Mouse (Mus musculus) intestine, embryonic 16.5 days (tissue): ENCODE measurements around the gene Mast4. TPM values are rescaled to one million over a fixed set of nuclear protein-coding genes. Genes with fewer than 3 reads are reported as not detected.
"Not testable (repeated sequence)": the region's sequence is repeated elsewhere in the genome, so short reads cannot be mapped to it uniquely, and the experiment has no call there.

Experiments used
- ATAC-seq: fragments of 200-750 bp; cut with Nextera tagmentation; 2 replicates; pipeline ENCODE4 v1.8.0; 2017; ENCODE audit warnings: moderate TSS enrichment, moderate library complexity
- H3K27ac ChIP-seq: fragments of 300-500 bp; sonication (generic); 2 replicates; pipeline ENCODE4 v1.5.1; 2014; ENCODE audit warnings: mild to moderate bottlenecking, low read length
- H3K27me3 ChIP-seq: fragments of 300-500 bp; sonication (generic); replicated peaks from 2 replicates; pipeline ENCODE4 v1.6.1; 2014; ENCODE audit warnings: low read length, control low read depth, mixed read lengths; ENCODE audit not compliant: control insufficient read depth, insufficient read depth
- H3K36me3 ChIP-seq: fragments of 300-500 bp; sonication (generic); 2 replicates; pipeline ENCODE4 v1.6.1; 2014; ENCODE audit warnings: low read length, control low read depth; ENCODE audit not compliant: control insufficient read depth, insufficient read depth
- H3K4me1 ChIP-seq: fragments of 300-500 bp; sonication (generic); 2 replicates; pipeline ENCODE4 v1.6.1; 2014; ENCODE audit warnings: low read length, control low read depth, mixed read lengths; ENCODE audit not compliant: control insufficient read depth, insufficient read depth
- H3K4me2 ChIP-seq: fragments of 300-500 bp; sonication (generic); 2 replicates; pipeline ENCODE4 v1.6.1; 2014; ENCODE audit warnings: low read depth, low read length, control low read depth
- H3K4me3 ChIP-seq: fragments of 300-500 bp; sonication (generic); 2 replicates; pipeline ENCODE4 v1.5.1; 2014; ENCODE audit warnings: mild to moderate bottlenecking, low read length
- H3K9ac ChIP-seq: fragments of 300-500 bp; sonication (generic); 2 replicates; pipeline ENCODE4 v1.6.1; 2014; ENCODE audit warnings: low read depth, low read length
- H3K9me3 ChIP-seq: fragments of 300-500 bp; sonication (generic); 2 replicates; pipeline ENCODE4 v1.6.1; 2016; ENCODE audit warnings: low read length, control low read depth; ENCODE audit not compliant: control insufficient read depth
- WGBS: fragments of 180-500 bp; shearing (Covaris S2); extraction: QIAGEN DNeasy Blood & Tissue Kit; methylation state at CpG from one replicate; pipeline ENCODE4 v1.1.7; 2014; 5-methylcytosine and 5-hydroxymethylcytosine counted together
- polyA plus RNA-seq: library from polyadenylated mRNA; unstranded; fragments of >200 nt; fragmentation: Nextera tagmentation; extraction: Ambion mirVana; gene quantifications from 2 replicates; pipeline ENCODE4 v1.2.1, GENCODE M21; 2015

The Mast4 gene
- 14.2 and 15.1 TPM in 2 replicates for polyA plus RNA-seq

DNA sequence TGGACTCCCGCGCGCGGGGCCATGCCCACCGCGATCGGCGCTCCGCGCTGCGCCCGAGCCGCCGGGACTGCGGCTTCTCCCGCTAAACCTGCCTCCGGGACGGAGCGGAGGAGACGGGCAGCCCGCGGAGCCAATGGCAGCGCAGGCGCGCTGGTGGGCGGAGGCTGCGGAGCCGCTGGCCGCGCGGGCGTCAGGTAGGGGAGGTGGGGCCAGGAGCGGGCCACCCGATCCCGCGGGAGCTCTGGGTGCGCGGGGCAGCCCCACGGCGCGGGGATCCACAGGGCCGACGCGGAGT is at the start of gene Mast4:
TSS of gene Mast4 (minus strand) at position 106 of the 295 bp plus-strand sequence.
- Histone ChIP-seq H3K9me3 (no peaks in the 10 kb centered on the region), H3K4me2 (peak within 1 kb of the TSS; percentile 96), H3K9ac (peak within 1 kb of the TSS; percentile 73), H3K4me1 (peaks cover 16% of the 10 kb centered on the region), H3K4me3 (peak within 1 kb of the TSS; percentile 77), H3K27me3 (peaks cover 32% of the 10 kb centered on the region), H3K36me3 (no peaks in the 10 kb centered on the region), H3K27ac (no peak within 1 kb of the TSS)
- WGBS, result under 1% methylated on average over 44 of the region's 44 CpGs
- peak; percentile 99 for ATAC-seq

DNA sequence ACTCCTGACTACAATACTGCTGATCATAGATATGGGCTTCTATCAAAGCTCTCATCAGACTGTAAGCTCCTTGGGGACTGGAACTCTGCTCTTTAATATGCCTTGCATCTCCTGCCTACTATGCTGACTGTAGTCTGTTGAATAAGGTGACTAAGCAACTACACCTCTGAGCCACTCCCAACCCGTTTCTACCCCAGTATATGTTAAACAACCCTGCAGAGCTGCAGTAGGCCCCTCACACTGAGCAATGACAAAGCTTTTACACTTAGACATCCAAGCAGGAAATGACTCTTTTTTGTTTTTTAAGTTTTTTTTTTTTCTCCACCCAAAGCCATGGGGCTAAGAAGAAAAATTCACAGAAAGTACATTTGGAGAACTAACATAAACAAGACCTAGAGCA is 40.2 kb upstream of the Mast4 start:
- Histone ChIP-seq H3K36me3 (no peaks in the 10 kb centered on the region), H3K27ac (no peak overlapping the region), H3K9ac (no peak overlapping the region), H3K4me3 (no peak overlapping the region), H3K27me3 (no peaks in the 10 kb centered on the region), H3K4me1 (no peaks in the 10 kb centered on the region), H3K4me2 (no peak overlapping the region), H3K9me3 (no peaks in the 10 kb centered on the region)
- ATAC-seq, result no peak
- WGBS, result 31% methylated on average over 1 of the region's 1 CpGs

DNA sequence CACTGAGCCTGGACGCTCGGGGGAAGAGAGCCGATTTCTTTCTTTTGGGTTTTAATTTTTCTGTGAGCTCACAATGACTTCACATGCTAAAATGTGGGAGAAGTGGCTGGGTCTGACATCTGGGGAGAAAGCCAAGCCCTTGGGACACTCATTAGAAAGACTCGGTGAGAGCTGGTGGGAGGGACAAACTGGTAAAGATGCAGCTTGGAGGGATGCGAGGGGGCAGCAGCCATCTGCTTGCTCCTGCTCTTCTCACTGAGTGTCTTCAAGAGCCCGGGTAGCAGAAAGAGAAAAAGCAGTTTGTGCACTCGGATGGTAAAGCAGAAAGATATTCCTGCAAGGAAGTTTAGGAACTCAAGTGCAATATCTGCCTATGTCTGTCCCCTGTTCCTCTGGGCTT is 34.9 kb upstream of the Mast4 start:
- no peak for ATAC-seq
- Histone ChIP-seq H3K9ac (no peak overlapping the region), H3K27ac (no peak overlapping the region), H3K4me1 (no peaks in the 10 kb centered on the region), H3K36me3 (no peaks in the 10 kb centered on the region), H3K4me3 (no peak overlapping the region), H3K4me2 (no peak overlapping the region), H3K27me3 (no peaks in the 10 kb centered on the region), H3K9me3 (no peaks in the 10 kb centered on the region)
- 72% methylated on average over 7 of the region's 7 CpGs for WGBS

DNA sequence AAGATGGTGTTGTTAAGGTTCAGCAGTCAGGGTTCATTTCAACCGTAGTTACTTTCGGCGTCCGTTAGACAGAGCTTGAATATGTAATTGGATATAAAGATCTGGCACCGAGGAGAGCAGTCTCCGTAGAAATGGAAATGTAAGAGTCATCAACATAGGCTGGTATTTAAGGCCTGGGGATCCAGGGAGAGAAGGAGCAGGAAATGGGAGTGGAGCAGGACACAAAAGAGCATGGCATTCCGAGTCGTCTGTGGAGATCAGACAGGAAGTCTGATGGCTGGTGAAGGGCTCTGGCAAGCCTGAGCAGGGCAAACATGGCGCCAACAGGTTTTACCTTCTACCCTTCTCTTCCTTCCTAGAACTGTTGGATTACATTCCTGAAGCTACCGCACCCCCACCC is 28.9 kb upstream of the Mast4 start:
- no peak for ATAC-seq
- Histone ChIP-seq H3K36me3 (no peaks in the 10 kb centered on the region), H3K4me2 (no peak overlapping the region), H3K4me3 (no peak overlapping the region), H3K9me3 (no peaks in the 10 kb centered on the region), H3K27me3 (no peaks in the 10 kb centered on the region), H3K4me1 (no peaks in the 10 kb centered on the region), H3K27ac (no peak overlapping the region), H3K9ac (no peak overlapping the region)
- 86% methylated on average over 10 of the region's 10 CpGs for WGBS

DNA sequence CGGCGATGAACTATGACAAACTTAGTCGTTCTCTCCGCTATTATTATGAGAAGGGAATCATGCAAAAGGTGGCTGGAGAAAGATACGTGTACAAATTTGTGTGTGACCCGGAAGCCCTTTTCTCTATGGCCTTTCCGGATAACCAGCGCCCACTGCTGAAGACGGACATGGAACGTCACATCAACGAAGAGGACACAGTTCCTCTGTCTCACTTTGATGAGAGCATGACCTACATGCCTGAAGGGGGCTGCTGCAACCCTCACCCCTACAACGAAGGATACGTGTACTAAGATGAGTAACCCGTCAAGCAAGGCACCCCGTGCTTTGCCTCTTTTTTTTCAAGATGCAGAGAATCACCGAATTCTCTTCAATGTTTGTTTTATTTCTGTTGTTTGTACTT is 23.1 kb upstream of the Mast4 start:
- ATAC-seq, H3K27ac ChIP-seq, H3K9me3 ChIP-seq, H3K9ac ChIP-seq, H3K4me1 ChIP-seq, H3K4me3 ChIP-seq, H3K36me3 ChIP-seq, H3K27me3 ChIP-seq, H3K4me2 ChIP-seq: not testable (repeated sequence)
- WGBS, result 94% methylated on average over 16 of the region's 16 CpGs

DNA sequence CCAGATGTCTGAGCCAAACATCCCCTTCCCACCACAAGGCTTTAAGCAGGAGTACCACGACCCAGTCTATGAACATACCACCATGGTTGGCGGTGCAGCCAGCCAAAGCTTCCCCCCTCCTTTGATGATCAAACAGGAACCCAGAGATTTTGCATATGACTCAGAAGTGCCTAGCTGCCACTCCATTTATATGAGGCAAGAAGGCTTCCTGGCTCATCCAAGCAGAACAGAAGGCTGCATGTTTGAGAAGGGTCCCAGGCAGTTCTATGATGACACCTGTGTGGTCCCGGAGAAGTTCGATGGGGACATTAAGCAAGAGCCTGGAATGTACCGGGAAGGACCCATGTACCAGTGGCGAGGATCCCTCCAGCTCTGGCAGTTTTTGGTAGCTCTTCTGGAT is 22.6 kb upstream of the Mast4 start:
- not testable (repeated sequence) for H3K36me3 ChIP-seq, H3K27ac ChIP-seq, H3K9ac ChIP-seq, H3K4me3 ChIP-seq, ATAC-seq, H3K4me1 ChIP-seq, H3K4me2 ChIP-seq, H3K9me3 ChIP-seq, H3K27me3 ChIP-seq
- 97% methylated on average over 5 of the region's 6 CpGs for WGBS

DNA sequence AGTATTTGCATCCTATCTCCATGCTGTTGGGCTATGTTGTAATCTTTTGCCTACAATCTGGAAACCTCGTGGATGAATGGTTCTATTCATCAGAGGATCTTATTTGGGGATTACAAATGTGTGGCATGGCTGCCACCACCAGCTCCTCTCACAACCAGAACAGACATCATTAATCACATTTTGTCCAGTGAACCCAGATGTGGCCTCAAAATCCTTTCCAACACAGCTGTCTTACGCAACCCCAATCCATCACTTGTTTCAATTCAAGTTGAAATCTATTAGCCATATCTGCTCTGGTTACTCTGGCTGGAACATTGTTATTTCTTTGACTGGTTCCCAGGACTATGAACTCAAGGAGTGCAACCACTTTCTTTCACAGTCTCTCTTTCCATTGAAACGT is 20.4 kb upstream of the Mast4 start:
- WGBS, result 77% methylated on average over 3 of the region's 3 CpGs
- H3K27ac ChIP-seq, result no peak overlapping the region
- no peaks in the 10 kb centered on the region for H3K27me3 ChIP-seq
- H3K4me2 ChIP-seq, result no peak overlapping the region
- H3K9ac ChIP-seq, result no peak overlapping the region
- no peaks in the 10 kb centered on the region for H3K36me3 ChIP-seq
- H3K4me1 ChIP-seq, result no peaks in the 10 kb centered on the region
- no peaks in the 10 kb centered on the region for H3K9me3 ChIP-seq
- no peak for ATAC-seq
- H3K4me3 ChIP-seq, result no peak overlapping the region

DNA sequence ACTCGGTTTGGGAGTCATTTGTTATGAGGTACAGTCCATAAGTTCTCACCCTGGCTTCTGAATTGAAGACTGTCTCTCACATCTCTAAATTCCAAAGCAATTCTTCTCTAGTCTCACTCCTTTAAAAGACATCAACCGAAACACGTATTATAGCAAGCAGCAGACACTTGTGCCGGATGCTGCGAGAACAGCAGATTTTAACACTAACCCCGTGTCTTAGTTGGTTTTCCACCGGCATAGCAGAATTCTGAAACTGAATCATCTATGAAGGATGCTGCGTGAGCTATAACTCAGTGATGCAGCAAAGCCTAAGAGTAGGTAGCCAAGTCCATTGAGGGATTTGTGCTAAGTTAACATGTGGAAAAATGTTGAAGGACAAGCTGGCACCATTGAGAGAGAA is 10.5 kb upstream of the Mast4 start:
- Histone ChIP-seq H3K4me3 (no peak overlapping the region), H3K27me3 (no peaks in the 10 kb centered on the region), H3K4me1 (0 out of 2 replicates have a peak, but pooled peaks cover 4% of the 10 kb centered on the region), H3K9me3 (no peaks in the 10 kb centered on the region), H3K9ac (no peak overlapping the region), H3K27ac (no peak overlapping the region), H3K36me3 (no peaks in the 10 kb centered on the region), H3K4me2 (no peak overlapping the region)
- WGBS, result 93% methylated on average over 8 of the region's 8 CpGs
- ATAC-seq, result no peak

DNA sequence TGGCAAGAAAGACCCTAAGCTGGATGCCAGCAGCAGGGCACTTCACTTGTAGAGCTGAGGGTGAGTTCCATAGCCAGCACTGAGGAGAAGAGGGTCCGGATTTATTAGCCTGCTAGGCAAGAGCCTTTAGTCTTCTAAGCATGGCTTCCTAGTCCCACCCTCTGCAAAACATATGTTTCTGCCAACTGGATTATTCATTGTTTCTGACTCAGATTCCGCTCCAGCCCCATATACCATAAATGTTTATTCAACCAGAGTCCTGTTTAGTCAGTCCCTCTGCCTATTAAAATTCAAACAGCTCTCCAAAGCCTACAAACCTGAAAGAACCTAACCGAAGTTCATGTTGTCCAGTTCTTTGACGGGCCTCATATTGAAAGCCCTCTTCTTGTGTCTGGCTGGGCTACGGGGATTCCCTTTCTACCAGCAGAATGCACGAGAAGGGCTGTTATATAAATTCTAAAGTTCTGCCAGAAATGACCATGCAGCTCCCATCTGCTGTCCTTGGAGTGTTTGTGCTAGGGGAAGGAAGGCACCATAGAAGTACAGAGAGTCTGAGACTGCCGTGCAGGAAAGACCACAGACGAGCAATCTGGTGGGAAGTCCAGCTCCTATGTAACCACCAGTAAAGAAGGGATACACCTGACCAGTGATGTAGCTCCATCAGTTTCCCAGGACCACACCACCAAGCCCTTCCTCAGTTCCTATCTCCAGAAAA is 9.9 kb upstream of the Mast4 start:
- Histone ChIP-seq H3K4me3 (no peak overlapping the region), H3K27me3 (no peaks in the 10 kb centered on the region), H3K9me3 (no peaks in the 10 kb centered on the region), H3K4me1 (0 out of 2 replicates have a peak, but pooled peaks cover 4% of the 10 kb centered on the region), H3K4me2 (no peak overlapping the region), H3K36me3 (no peaks in the 10 kb centered on the region), H3K9ac (no peak overlapping the region), H3K27ac (no peak overlapping the region; the same call in 1 of the 2 replicates)
- WGBS, result 60% methylated on average over 8 of the region's 8 CpGs
- ATAC-seq, result no peak

DNA sequence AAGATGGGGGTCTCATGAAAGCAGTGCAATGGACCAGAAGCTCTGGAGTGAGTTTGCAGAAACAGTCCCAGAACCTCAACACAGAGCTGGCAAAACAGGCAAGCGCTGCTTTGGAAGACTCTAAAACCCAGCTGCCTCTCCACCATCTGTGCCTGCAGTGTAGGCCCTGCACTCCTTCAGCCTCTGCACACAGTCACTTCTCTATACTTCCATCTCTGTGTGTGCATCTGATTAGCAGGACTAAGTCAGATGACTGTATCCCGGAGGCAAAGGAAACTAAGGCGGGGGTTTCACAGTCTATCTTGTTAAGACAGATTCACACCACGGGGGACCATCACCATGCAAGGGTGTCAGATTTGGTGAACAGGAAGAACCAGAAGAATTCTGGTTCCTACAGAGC is 6.7 kb upstream of the Mast4 start:
- Histone ChIP-seq H3K27ac (no peak overlapping the region), H3K4me1 (0 out of 2 replicates have a peak, but pooled peaks cover 4% of the 10 kb centered on the region), H3K9ac (no peak overlapping the region), H3K36me3 (no peaks in the 10 kb centered on the region), H3K4me3 (no peak overlapping the region), H3K4me2 (no peak overlapping the region), H3K9me3 (no peaks in the 10 kb centered on the region), H3K27me3 (0 out of 2 replicates have a peak, but pooled peaks cover 2% of the 10 kb centered on the region)
- ATAC-seq, result no peak
- 88% methylated on average over 4 of the region's 4 CpGs for WGBS
